In the genomic region with DNA sequence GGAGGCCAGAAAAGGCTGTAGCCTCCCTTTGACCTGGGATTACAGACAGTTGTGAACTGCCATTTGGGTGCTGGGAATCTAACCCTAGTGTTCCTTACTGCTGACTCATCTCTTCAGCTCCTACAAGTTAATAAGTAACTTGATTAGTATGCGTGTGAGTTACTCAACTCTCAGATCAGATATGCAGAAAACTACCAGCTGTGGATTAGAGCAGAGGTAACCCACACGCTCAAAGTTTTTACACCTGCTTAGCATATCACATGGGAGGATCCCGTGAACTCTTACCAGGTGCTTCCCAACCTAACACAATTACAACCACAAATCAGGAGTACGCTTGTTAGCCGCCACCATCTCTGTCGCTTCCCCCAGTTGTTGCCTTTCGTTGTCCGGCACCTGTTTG, we compare ENCODE assay signal across 8 mouse cellular contexts. TPM values are rescaled to one million over a fixed set of nuclear protein-coding genes. Genes with fewer than 3 reads are reported as not detected.
DNase-seq lines count a peak whose midpoint lies in the region; ATAC-seq and TF ChIP-seq lines count a peak whose summit lies in the region.

No protein-coding gene starts in this region.

- H3K4me1 ChIP-seq in hindbrain, embryonic 13.5 days (replicated peaks) = peaks cover 26% of the 10 kb centered on the region

- peak overlapping the region; percentile 92 for H3K4me3 ChIP-seq in left cerebral cortex, adult 2 months
- H3K4me3 ChIP-seq in hindbrain, embryonic 13.5 days = peak overlapping the region; percentile 98

- H3K4me2 ChIP-seq in hindbrain, embryonic 13.5 days = peak overlapping the region; percentile 81

- intact Hi-C loops in left cerebral cortex, adult 2 months (cut with DNase I) = loop anchor here (10.0 kb wide), 1 partner anchor 1894 kb away; no protein-coding TSS in a partner anchor

- H3K9me3 ChIP-seq in hindbrain, embryonic 13.5 days = no peaks in the 10 kb centered on the region

- H3K9ac ChIP-seq in hindbrain, embryonic 13.5 days = peak overlapping the region; percentile 97

- peak; percentile 56 for ATAC-seq in hindbrain, embryonic 13.5 days (ENCODE audit: low FRiP score)
- peak; percentile 19 for ATAC-seq in megakaryocyte-erythroid progenitor cell, adult 5-6 weeks (replicated peaks; ENCODE audit: low FRiP score, low TSS enrichment, poor library complexity, severe bottlenecking)

- peak overlapping the region; percentile 77; the same call in 1 of the 2 replicates for H3K27ac ChIP-seq in left cerebral cortex, adult 2 months
- H3K27ac ChIP-seq in hindbrain, embryonic 13.5 days = no peak overlapping the region

- no peak for DNase-seq in left cerebral cortex, adult 2 months (ENCODE audit: extremely low spot score in 1 of 2, low spot score in 2 of 2)
- DNase-seq in left cerebral cortex, adult 18-20 months (ENCODE audit: low spot score in 2 of 2) = no peak
- peak; percentile 30 for DNase-seq in brain, adult 2 months (ENCODE audit: low read depth, low spot score)
- DNase-seq in urinary bladder, postnatal 25 days (ENCODE audit: low spot score) = no peak
- DNase-seq in spleen, adult 12 weeks (ENCODE audit: low spot score) = no peak
- DNase-seq in right cerebral cortex, postnatal 36 days (ENCODE audit: low spot score in 2 of 2) = no peak

- no peaks in the 10 kb centered on the region for H3K27me3 ChIP-seq in hindbrain, embryonic 13.5 days

- 0 out of 2 replicates have a peak, but pooled peaks cover 2% of the 10 kb centered on the region for H3K36me3 ChIP-seq in hindbrain, embryonic 13.5 days

- TF ChIP-seq CTCF in left cerebral cortex, adult 2 months (IDR thresholded peaks at IDR 0.05) = no peak

- 26% methylated on average over 8 of the region's 8 CpGs for WGBS in hindbrain, embryonic 13.5 days

RNA-seq across cellular contexts. Expression of a gene that starts 0.7 kb away (rescaled TPM):
- 10 to 100 TPM; 36.3 to 42.4 TPM for total RNA-seq in left cerebral cortex, adult 2 months (2021)
- 10 to 100 TPM; 37.1 to 40.1 TPM for total RNA-seq in left cerebral cortex, adult 18-20 months (2021)
- polyA plus RNA-seq in hindbrain, embryonic 13.5 days (2015; fragmentation: Nextera tagmentation; extraction: Ambion mirVana) = 13.0 and 13.8 TPM in 2 replicates
- 20.3 and 28.6 TPM in 2 replicates for total RNA-seq in megakaryocyte-erythroid progenitor cell, adult 5-6 weeks (2014; fragmentation: Nextera tagmentation)
- 28.0 and 47.2 TPM in 2 replicates for total RNA-seq in megakaryocyte-erythroid progenitor cell, adult 5-6 weeks (2017)
